Mouse (Mus musculus): ENCODE data around the gene Agps.
A peak's percentile ranks its signal among the peaks of the same experiment; 100 is the strongest.

DNA sequence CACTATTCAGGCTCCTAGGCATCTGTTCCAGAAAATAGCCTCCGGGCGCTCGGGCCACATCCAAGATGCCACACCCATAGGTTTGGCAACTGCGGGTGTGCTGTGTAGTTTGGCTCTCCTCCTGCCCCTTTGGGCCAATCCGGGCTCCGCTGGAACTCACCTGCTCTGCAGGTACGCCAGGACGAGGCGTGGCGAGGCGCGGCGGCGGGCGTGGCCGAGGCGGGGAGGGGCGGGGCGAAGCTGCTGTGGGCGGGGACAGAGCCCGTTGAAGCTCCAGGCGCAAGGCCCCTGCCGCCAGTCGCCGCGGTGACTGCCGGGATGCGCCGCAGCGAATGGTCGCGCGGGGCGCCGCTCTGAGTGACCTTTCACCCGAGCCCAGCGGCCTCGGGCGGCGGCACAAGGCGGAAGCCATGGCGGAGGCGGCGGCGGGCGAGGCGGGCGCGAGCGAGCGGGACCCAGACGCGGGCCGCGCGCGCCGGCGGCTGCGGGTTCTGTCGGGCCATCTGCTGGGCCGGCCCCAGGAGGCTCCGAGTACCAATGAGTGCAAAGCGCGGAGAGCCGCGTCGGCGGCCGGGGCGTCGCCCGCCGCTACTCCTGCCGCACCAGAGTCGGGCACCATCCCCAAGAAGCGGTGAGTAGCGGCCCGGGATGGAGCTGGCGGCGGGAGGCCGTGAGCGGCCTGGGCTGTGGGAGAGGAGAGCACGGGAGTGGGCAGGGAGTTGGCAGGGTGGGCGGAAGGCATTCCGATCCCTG, at the start of gene Agps:
- TF ChIP-seq POLR2A (IDR thresholded peaks at IDR 0.05; ENCODE audit: borderline replicate concordance, insufficient read depth, low read length) (peak; percentile 46; the same call in 1 of the 2 replicates), CTCF (IDR thresholded peaks at IDR 0.05; ENCODE audit: borderline replicate concordance, insufficient read depth, low read depth, low read length) (no peak)

Data from cerebellum, adult 2 months (tissue).